Mouse (Mus musculus) embryonic facial prominence, embryonic 14.5 days (tissue): ENCODE results near the gene Hs3st2. TPM values are rescaled to one million over a fixed set of nuclear protein-coding genes. Genes with fewer than 3 reads are reported as not detected.

Experiments
- ATAC-seq: fragments of 200-750 bp; cut with Nextera tagmentation; 2 replicates; pipeline ENCODE4 v1.8.0; 2017; ENCODE audit warnings: low read depth, moderate number of reproducible peaks, moderate TSS enrichment
- DNase-seq: peaks from one replicate; pipeline ENCODE4 v3.0.0-alpha.2; 2015; ENCODE audit warnings: low spot score
- H3K27ac ChIP-seq: fragments of 300-500 bp; sonication (generic); replicated peaks from 2 replicates; pipeline ENCODE4 v1.5.1; 2014; ENCODE audit warnings: low read depth, mild to moderate bottlenecking, low read length, moderate library complexity
- H3K27me3 ChIP-seq: fragments of 300-500 bp; sonication (generic); replicated peaks from 2 replicates; pipeline ENCODE4 v1.6.1; 2014; ENCODE audit warnings: low read length; ENCODE audit not compliant: control insufficient read depth, insufficient read depth
- H3K36me3 ChIP-seq: fragments of 300-500 bp; sonication (generic); 2 replicates; pipeline ENCODE4 v1.6.1; 2014; ENCODE audit warnings: low read length, mixed read lengths; ENCODE audit not compliant: control insufficient read depth, insufficient read depth
- H3K4me1 ChIP-seq: fragments of 300-500 bp; sonication (generic); 2 replicates; pipeline ENCODE4 v1.6.1; 2014; ENCODE audit warnings: antibody characterized with exemption, low read length; ENCODE audit not compliant: control insufficient read depth, insufficient read depth
- H3K4me2 ChIP-seq: fragments of 300-500 bp; sonication (generic); 2 replicates; pipeline ENCODE4 v1.6.1; 2014; ENCODE audit warnings: low read depth, mild to moderate bottlenecking, low read length, moderate library complexity, mixed read lengths
- H3K4me3 ChIP-seq: fragments of 300-500 bp; sonication (generic); 2 replicates; pipeline ENCODE4 v1.5.1; 2014; ENCODE audit warnings: low read depth, mild to moderate bottlenecking, low read length
- H3K9ac ChIP-seq: fragments of 300-500 bp; sonication (generic); 2 replicates; pipeline ENCODE4 v1.6.1; 2014; ENCODE audit warnings: low read depth, mild to moderate bottlenecking, low read length, moderate library complexity, mixed read lengths
- H3K9me3 ChIP-seq: fragments of 300-500 bp; sonication (generic); 2 replicates; pipeline ENCODE4 v1.6.1; 2016; ENCODE audit warnings: low read length; ENCODE audit not compliant: control insufficient read depth
- WGBS: fragments of 180-500 bp; shearing (Covaris S2); extraction: QIAGEN DNeasy Blood & Tissue Kit; methylation state at CpG from one replicate; pipeline ENCODE4 v1.1.7; 2014; 5-methylcytosine and 5-hydroxymethylcytosine counted together
- polyA plus RNA-seq: library from polyadenylated mRNA; unstranded; fragments of >200 nt; fragmentation: Nextera tagmentation; extraction: Ambion mirVana; gene quantifications from 2 replicates; pipeline ENCODE4 v1.2.1, GENCODE M21; 2014

The Hs3st2 gene
- polyA plus RNA-seq, 1 experiment from 2014 or later, result 1.4 TPM

- Histone ChIP-seq H3K4me2 (no peak overlapping the region), H3K9me3 (peaks cover 2% of the 10 kb centered on the region; the same call in 1 of the 2 replicates), H3K9ac (no peak overlapping the region), H3K36me3 (no peaks in the 10 kb centered on the region), H3K27me3 (no peaks in the 10 kb centered on the region), H3K27ac (no peak overlapping the region), H3K4me1 (no peaks in the 10 kb centered on the region), H3K4me3 (no peak overlapping the region)
- WGBS, result 53% methylated on average over 19 of the region's 19 CpGs
- peak; percentile 5 for DNase-seq
- no peak for ATAC-seq
Measured at GRCm38 (mm10) chr7:121539405-121540275, 148.0 kb downstream of the Hs3st2 start.

DNA sequence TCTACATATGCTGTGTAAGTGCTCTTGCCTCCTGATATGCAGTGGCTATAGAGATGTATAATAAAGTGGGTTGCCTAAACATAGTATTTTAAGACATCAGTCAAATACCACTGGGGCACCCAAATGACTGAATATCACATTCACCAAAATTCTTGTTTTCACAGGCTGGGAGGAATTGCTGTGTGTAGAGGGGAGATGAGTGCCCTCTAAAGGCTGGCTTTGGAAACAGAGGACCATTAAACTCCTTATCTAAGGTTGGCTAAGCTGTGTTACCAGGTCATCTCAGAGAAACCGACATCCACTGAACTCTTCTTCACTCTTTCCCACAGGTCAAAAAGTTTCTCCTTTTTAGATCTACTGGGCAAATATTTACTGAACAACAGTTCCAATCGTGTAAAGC lies 150.8 kb downstream of the Hs3st2 start:
- ATAC-seq (no peak), DNase-seq (no peak)
- Histone ChIP-seq H3K4me2 (no peak overlapping the region), H3K4me1 (no peaks in the 10 kb centered on the region), H3K27me3 (no peaks in the 10 kb centered on the region), H3K9me3 (peaks cover 5% of the 10 kb centered on the region; the same call in 1 of the 2 replicates), H3K9ac (no peak overlapping the region), H3K27ac (no peak overlapping the region), H3K36me3 (no peaks in the 10 kb centered on the region), H3K4me3 (no peak overlapping the region)
- 58% methylated on average over 2 of the region's 2 CpGs for WGBS

GRCm38 (mm10) chr7:121549329-121550022 lies 157.8 kb downstream of the Hs3st2 start:
- H3K36me3 ChIP-seq, result no peaks in the 10 kb centered on the region
- H3K27me3 ChIP-seq, result no peaks in the 10 kb centered on the region
- H3K4me2 ChIP-seq, result no peak overlapping the region
- DNase-seq (peak; percentile 72), ATAC-seq (peak; percentile 76)
- WGBS, result 32% methylated on average over 18 of the region's 18 CpGs
- H3K9ac ChIP-seq, result no peak overlapping the region
- no peak overlapping the region for H3K27ac ChIP-seq
- no peak overlapping the region for H3K4me3 ChIP-seq
- peaks cover 4% of the 10 kb centered on the region; the same call in 1 of the 2 replicates for H3K9me3 ChIP-seq
- H3K4me1 ChIP-seq, result no peaks in the 10 kb centered on the region
